Comparison of ENCODE assay signal across 24 mouse cellular contexts in the genomic region with DNA sequence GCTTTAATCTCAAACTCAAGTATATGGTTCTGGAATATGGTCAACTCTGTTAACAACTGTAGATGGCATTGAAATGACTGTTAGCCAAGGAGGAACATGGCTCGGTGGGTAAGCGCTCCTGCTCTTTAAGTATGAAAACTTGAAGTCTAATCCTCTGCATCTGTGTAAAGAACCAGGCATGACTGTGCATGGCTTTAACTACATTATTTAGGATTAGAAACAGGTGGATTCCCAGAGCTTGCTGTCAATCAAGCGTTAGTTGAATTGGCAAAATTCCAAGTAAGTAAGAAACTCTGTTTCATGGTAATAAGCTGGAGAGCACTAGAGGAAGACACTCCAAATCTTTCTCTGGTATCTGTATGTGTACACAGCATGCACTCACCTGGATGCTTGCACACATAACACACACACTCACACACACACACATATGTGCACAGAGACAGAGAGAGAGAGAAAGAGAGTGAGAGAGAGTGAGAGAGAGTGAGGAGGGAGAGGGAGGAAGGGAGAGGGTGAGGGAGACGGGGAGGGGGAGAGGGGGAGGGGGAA.
DNase-seq lines count a peak whose midpoint lies in the region; ATAC-seq lines count a peak whose summit lies in the region.
"Had no signal": no experiment of that assay in that cellular context is flagged by ENCODE, and none has a peak within 500 bp of the region (broad histone marks: within the 10 kb centered on the region; RNA-seq: fewer than 3 reads in every experiment).

No protein-coding gene starts in this region.

- no peaks in the 10 kb centered on the region for H3K4me1 ChIP-seq in forebrain, embryonic 12.5 days
- H3K4me1 ChIP-seq in forebrain, embryonic 11.5 days (replicated peaks; ENCODE audit: control insufficient read depth, insufficient read depth, low read length) = no peaks in the 10 kb centered on the region
- H3K4me1 ChIP-seq in embryonic facial prominence, embryonic 10.5 days = peaks cover 3% of the 10 kb centered on the region; the same call in 1 of the 2 replicates
- H3K4me1 ChIP-seq in forebrain, embryonic 14.5 days (ENCODE audit: control insufficient read depth, insufficient read depth, low read length) = no peaks in the 10 kb centered on the region
- H3K4me1 ChIP-seq in midbrain, embryonic 13.5 days (replicated peaks) = no peaks in the 10 kb centered on the region
- H3K4me1 ChIP-seq in kidney, embryonic 15.5 days = no peaks in the 10 kb centered on the region
- H3K4me1 ChIP-seq: hindbrain, embryonic 12.5 days; limb, embryonic 15.5 days; liver, embryonic 15.5 days; neural tube, embryonic 13.5 days had no signal

- no peaks in the 10 kb centered on the region for H3K36me3 ChIP-seq in forebrain, embryonic 12.5 days (replicated peaks)
- no peaks in the 10 kb centered on the region for H3K36me3 ChIP-seq in forebrain, embryonic 11.5 days (ENCODE audit: control insufficient read depth, insufficient read depth, low read length)
- no peaks in the 10 kb centered on the region for H3K36me3 ChIP-seq in embryonic facial prominence, embryonic 10.5 days (replicated peaks)
- no peaks in the 10 kb centered on the region for H3K36me3 ChIP-seq in forebrain, embryonic 14.5 days (ENCODE audit: control insufficient read depth, insufficient read depth, low read length)
- no peaks in the 10 kb centered on the region for H3K36me3 ChIP-seq in midbrain, embryonic 13.5 days
- no peaks in the 10 kb centered on the region for H3K36me3 ChIP-seq in kidney, embryonic 15.5 days
- H3K36me3 ChIP-seq: G1E; hindbrain, embryonic 12.5 days; limb, embryonic 15.5 days; liver, embryonic 15.5 days; neural tube, embryonic 13.5 days had no signal

- 72% methylated on average over 3 of the region's 4 CpGs for WGBS in forebrain, embryonic 12.5 days
- 74% methylated on average over 3 of the region's 4 CpGs for WGBS in forebrain, embryonic 11.5 days
- WGBS in embryonic facial prominence, embryonic 10.5 days = 62% methylated on average over 3 of the region's 4 CpGs
- WGBS in forebrain, embryonic 14.5 days = 54% methylated on average over 3 of the region's 4 CpGs
- WGBS in midbrain, embryonic 13.5 days = 71% methylated on average over 3 of the region's 4 CpGs
- 81% methylated on average over 3 of the region's 4 CpGs for WGBS in kidney, embryonic 15.5 days

- H3K9me3 ChIP-seq in forebrain, embryonic 12.5 days = no peaks in the 10 kb centered on the region
- no peaks in the 10 kb centered on the region for H3K9me3 ChIP-seq in forebrain, embryonic 11.5 days (ENCODE audit: control insufficient read depth, low read length)
- H3K9me3 ChIP-seq in embryonic facial prominence, embryonic 10.5 days = no peaks in the 10 kb centered on the region
- H3K9me3 ChIP-seq in forebrain, embryonic 14.5 days (replicated peaks; ENCODE audit: control insufficient read depth, low read length) = no peaks in the 10 kb centered on the region
- H3K9me3 ChIP-seq in midbrain, embryonic 13.5 days = no peaks in the 10 kb centered on the region
- no peaks in the 10 kb centered on the region for H3K9me3 ChIP-seq in kidney, embryonic 15.5 days (replicated peaks)
- H3K9me3 ChIP-seq: G1E; hindbrain, embryonic 12.5 days; limb, embryonic 15.5 days; liver, embryonic 15.5 days; neural tube, embryonic 13.5 days had no signal

- no peak overlapping the region for H3K27ac ChIP-seq in forebrain, embryonic 12.5 days
- no peak overlapping the region for H3K27ac ChIP-seq in forebrain, embryonic 11.5 days (ENCODE audit: low read depth, low read length)
- no peak overlapping the region for H3K27ac ChIP-seq in embryonic facial prominence, embryonic 10.5 days (replicated peaks)
- H3K27ac ChIP-seq in forebrain, embryonic 14.5 days (ENCODE audit: low read depth, low read length) = no peak overlapping the region
- no peak overlapping the region for H3K27ac ChIP-seq in midbrain, embryonic 13.5 days
- H3K27ac ChIP-seq in kidney, embryonic 15.5 days = no peak overlapping the region
- H3K27ac ChIP-seq: hindbrain, embryonic 12.5 days; limb, embryonic 15.5 days; liver, embryonic 15.5 days; neural tube, embryonic 13.5 days had no signal

- no peak for DNase-seq in forebrain, embryonic 11.5 days (ENCODE audit: low spot score)
- peak; percentile 12 for DNase-seq in embryonic facial prominence, embryonic 10.5 days (ENCODE audit: low spot score)
- peak; percentile 66 for DNase-seq in forebrain, embryonic 14.5 days (ENCODE audit: low spot score)
- no peak for DNase-seq in urinary bladder, postnatal 14 days (ENCODE audit: low spot score)
- no peak for DNase-seq in spleen, postnatal 14 days (ENCODE audit: low spot score in 2 of 2)
- DNase-seq: adrenal gland, postnatal 10 days; cerebellum, adult 9-11 months; heart, postnatal 14 days; kidney, postnatal 4 days; right cerebral cortex, adult 18-20 months; spleen, adult 18-20 months; thymus, adult 18-20 months; thymus, postnatal 4 days had no signal

- ATAC-seq in forebrain, embryonic 12.5 days (ENCODE audit: low FRiP score) = 0 out of 2 replicates have a peak, but pooled peaks have one; percentile 44
- no peak for ATAC-seq in forebrain, embryonic 11.5 days (replicated peaks; ENCODE audit: low FRiP score)
- ATAC-seq in forebrain, embryonic 14.5 days = peak; percentile 50; the same call in 1 of the 2 replicates
- ATAC-seq in midbrain, embryonic 13.5 days = peak; percentile 63; the same call in 1 of the 2 replicates
- no peak for ATAC-seq in kidney, embryonic 15.5 days (replicated peaks; ENCODE audit: low FRiP score)
- ATAC-seq: activated CD4-positive, CD25-positive, alpha-beta regulatory T cell, adult 4 months; lung, postnatal 0 days had no signal

- H3K4me2 ChIP-seq in forebrain, embryonic 12.5 days = no peak overlapping the region
- no peak overlapping the region for H3K4me2 ChIP-seq in forebrain, embryonic 11.5 days (ENCODE audit: low read depth, low read length, severe bottlenecking)
- no peak overlapping the region for H3K4me2 ChIP-seq in forebrain, embryonic 14.5 days (ENCODE audit: low read length)
- H3K4me2 ChIP-seq in midbrain, embryonic 13.5 days (replicated peaks) = no peak overlapping the region
- no peak overlapping the region for H3K4me2 ChIP-seq in kidney, embryonic 15.5 days
- H3K4me2 ChIP-seq: heart, embryonic 11.5 days; hindbrain, embryonic 12.5 days; limb, embryonic 15.5 days; liver, embryonic 15.5 days; neural tube, embryonic 13.5 days had no signal

- H3K4me3 ChIP-seq in forebrain, embryonic 12.5 days (replicated peaks) = no peak overlapping the region
- H3K4me3 ChIP-seq in forebrain, embryonic 11.5 days (ENCODE audit: low read depth, low read length) = no peak overlapping the region
- no peak overlapping the region for H3K4me3 ChIP-seq in embryonic facial prominence, embryonic 10.5 days
- H3K4me3 ChIP-seq in forebrain, embryonic 14.5 days (ENCODE audit: low read depth, low read length) = no peak overlapping the region
- no peak overlapping the region for H3K4me3 ChIP-seq in midbrain, embryonic 13.5 days (replicated peaks)
- H3K4me3 ChIP-seq in kidney, embryonic 15.5 days (replicated peaks) = no peak overlapping the region
- H3K4me3 ChIP-seq: hindbrain, embryonic 12.5 days; limb, embryonic 15.5 days; liver, embryonic 15.5 days; neural tube, embryonic 13.5 days had no signal

- H3K27me3 ChIP-seq in forebrain, embryonic 12.5 days = no peaks in the 10 kb centered on the region
- H3K27me3 ChIP-seq in forebrain, embryonic 11.5 days (ENCODE audit: control insufficient read depth, insufficient read depth, low read length) = no peaks in the 10 kb centered on the region
- no peaks in the 10 kb centered on the region for H3K27me3 ChIP-seq in embryonic facial prominence, embryonic 10.5 days (replicated peaks; ENCODE audit: low read depth, poor library complexity, severe bottlenecking)
- no peaks in the 10 kb centered on the region for H3K27me3 ChIP-seq in forebrain, embryonic 14.5 days (replicated peaks; ENCODE audit: control insufficient read depth, insufficient read depth, low read length)
- no peaks in the 10 kb centered on the region for H3K27me3 ChIP-seq in midbrain, embryonic 13.5 days
- H3K27me3 ChIP-seq in kidney, embryonic 15.5 days = no peaks in the 10 kb centered on the region
- H3K27me3 ChIP-seq: hindbrain, embryonic 12.5 days; limb, embryonic 15.5 days; liver, embryonic 15.5 days; neural tube, embryonic 13.5 days had no signal

- no peak overlapping the region for H3K9ac ChIP-seq in forebrain, embryonic 12.5 days
- no peak overlapping the region for H3K9ac ChIP-seq in forebrain, embryonic 11.5 days (ENCODE audit: low read length)
- H3K9ac ChIP-seq in forebrain, embryonic 14.5 days (ENCODE audit: low read length) = no peak overlapping the region
- no peak overlapping the region for H3K9ac ChIP-seq in midbrain, embryonic 13.5 days (replicated peaks)
- H3K9ac ChIP-seq in kidney, embryonic 15.5 days = no peak overlapping the region
- H3K9ac ChIP-seq: hindbrain, embryonic 12.5 days; limb, embryonic 15.5 days; liver, embryonic 15.5 days; neural tube, embryonic 13.5 days had no signal

Comparison
In these comparisons a context has a peak if more than half of its experiments do, and no peak if none do; other contexts are left out.
1. ATAC-seq: peak in forebrain, embryonic 12.5 days (single experiment), forebrain, embryonic 14.5 days (single experiment) and midbrain, embryonic 13.5 days (single experiment); none in forebrain, embryonic 11.5 days (single experiment) and kidney, embryonic 15.5 days (single experiment).
2. DNase-seq: peak in embryonic facial prominence, embryonic 10.5 days (single experiment) and forebrain, embryonic 14.5 days (single experiment); none in forebrain, embryonic 11.5 days (single experiment), urinary bladder, postnatal 14 days (single experiment) and spleen, postnatal 14 days (0 of 2).